Mouse (Mus musculus) spleen, postnatal 4 days (tissue): ENCODE results near the gene Oxsr1.
"Not testable (repeated sequence)": the region's sequence is repeated elsewhere in the genome, so short reads cannot be mapped to it uniquely, and the experiment has no call there.

ENCODE experiments used
- DNase-seq, 2 experiments: peaks; one replicate each; pipeline ENCODE4 v3.0.0; 2022; ENCODE audit warnings: low spot score in 2 of 2

Oxsr1 gene

DNA sequence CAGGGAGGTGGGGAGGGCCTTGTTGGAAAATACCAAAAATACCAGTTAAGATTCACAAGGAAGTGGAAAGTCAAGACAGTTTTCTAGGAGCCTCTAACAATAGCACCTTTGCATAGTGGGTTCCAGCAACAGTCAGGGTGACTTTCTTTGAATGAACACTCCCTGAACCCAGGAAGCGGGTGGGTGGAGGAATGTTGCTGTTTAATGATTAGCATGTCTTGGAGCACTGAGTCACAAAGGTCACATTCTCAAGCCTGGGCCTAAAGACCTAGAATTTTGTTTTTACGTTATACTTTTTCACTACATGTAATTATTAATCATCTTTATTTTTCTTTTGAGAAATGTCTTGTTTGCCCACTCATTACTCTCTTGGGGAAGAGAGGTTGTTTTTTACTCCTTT, 106.9 kb downstream of the Oxsr1 start:
- not testable (repeated sequence) for DNase-seq

DNA sequence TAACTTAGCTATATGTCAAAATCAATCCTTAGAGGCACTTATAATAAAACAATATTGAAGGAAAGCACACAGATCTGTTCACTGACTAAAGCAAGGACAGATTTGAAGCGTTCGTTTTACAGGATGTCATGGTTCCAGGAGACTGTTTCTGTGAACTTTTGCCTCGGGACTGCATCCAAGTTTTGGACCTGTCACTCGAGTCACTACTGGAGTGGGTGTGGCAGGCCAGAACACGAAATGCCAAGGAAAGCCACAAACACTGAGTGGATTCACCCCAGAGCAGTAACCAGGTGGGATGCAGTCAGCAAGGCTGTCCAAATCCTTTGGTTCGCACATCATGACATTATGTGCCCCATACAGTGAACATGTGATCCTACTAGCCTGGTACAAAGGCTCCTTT, 107.6 kb downstream of the Oxsr1 start:
- no peak for DNase-seq

DNA sequence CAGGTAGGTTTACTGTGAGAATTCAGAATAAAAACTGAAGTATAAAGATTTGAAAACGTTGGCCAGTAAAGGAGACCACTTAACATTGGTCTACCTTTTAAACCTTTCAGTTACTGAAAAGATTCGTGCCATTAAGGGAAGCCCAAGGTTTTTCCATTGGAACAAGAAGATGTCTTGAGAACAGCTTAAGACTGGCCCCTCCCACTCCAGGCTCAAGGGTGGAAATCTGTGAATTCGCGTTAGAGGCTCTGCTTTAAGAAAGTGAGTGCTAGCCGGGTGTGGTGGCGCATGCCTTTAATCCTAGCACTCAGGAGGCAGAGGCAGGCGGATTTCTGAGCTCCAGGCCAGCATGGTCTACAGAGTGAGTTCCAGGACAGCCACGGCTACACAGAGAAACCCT, 109.2 kb downstream of the Oxsr1 start:
- no peak for DNase-seq

DNA sequence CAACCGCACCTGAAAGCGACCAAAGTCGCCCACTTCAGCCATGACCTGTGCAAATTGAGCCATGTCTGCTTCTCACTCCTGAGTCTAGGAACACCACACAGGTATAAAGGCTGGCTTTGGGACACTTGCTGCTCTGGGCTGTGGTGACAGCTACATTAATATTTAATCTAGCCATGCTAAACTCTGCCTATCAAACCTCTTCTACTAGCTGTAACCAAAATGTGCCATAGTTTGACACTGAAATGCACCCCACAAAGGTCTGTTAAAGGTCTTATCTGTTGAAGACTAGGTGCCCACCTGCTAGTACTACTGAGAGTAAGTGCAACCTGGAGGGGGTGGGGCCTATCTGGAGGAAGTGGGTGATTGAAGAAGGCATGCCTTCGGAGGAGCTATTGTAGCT, 113.2 kb downstream of the Oxsr1 start, which contains the start of gene Slc22a13:
Gene Slc22a13, minus strand, starts transcription at position 101 of the 400 bp plus-strand sequence.
- DNase-seq = no peak

DNA sequence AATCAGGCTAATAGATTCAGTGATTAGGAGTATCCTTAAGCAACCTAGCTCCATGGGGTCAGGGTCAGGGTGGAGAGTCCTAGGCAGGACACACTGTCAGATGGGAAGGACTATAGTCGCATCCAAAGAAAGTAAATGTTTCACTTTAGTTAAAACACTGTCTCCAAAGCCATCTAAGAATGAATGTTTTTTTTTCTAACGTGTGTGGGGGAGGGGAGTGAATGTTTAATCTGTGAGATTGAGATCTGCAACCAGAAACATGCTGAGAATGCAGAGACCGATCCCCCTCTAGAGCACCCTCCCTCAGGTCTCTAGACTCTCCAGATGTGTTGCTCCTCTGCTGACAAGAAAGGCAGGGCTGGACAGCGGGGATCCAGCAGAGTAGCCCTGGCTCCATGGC, 115.1 kb downstream of the Oxsr1 start:
- no peak for DNase-seq

DNA sequence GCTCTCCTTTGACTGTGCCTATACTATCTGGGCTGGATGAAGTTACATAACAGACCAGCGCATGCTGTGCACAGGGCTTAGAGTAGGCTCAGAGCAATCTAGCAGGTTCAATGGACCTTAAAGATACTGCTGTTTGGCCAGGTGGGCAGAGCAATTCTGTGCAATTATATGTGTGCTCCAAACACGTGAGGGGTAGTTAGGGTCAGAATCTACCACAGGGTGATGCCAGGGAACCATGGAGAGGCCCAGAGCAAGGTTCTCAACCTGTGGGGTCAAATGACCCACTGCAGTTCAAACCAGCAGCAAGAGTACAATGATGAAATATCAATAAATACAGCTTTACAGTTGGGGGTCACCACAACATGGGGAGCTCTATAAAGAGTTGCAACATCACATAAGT, 115.6 kb downstream of the Oxsr1 start:
- no peak for DNase-seq

DNA sequence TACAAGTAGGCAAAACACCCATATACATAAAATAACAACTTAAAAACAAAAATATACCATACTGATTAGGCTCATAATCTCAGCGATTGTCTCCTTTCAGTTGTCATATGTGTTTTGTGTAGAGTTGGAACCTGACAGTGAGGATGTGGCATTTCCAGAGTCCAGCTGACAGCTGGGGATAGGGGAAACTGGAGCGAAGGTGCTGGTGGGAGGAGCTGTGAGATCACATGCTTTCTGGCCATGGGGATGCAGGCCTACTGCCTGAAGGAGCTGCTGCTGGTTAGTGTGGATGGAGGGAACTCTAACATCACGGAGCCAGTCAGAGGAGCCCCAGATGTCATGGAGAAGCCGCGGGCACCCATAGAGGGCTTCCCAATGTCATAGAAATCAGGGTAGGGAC, 116.5 kb downstream of the Oxsr1 start:
- DNase-seq = no peak

DNA sequence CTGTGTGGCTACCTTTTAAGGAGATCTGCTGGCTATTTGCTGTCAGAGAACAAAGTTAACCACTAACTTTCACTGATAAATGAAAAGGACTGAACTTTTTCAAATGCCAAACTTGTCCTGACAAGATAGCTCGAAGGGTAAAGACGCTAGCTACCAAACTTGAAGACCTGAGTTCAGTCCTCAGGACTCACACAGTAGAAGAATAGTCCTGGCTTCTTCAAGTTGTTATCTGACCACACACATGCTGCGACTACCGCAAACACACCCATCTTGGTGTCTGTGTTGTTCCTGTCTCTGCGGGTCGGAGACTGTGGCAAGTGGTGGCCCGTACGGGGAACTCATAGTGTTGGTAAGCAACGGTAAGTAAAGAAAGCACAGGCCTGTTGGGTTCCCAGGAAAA, 118.6 kb downstream of the Oxsr1 start:
- DNase-seq = no peak

DNA sequence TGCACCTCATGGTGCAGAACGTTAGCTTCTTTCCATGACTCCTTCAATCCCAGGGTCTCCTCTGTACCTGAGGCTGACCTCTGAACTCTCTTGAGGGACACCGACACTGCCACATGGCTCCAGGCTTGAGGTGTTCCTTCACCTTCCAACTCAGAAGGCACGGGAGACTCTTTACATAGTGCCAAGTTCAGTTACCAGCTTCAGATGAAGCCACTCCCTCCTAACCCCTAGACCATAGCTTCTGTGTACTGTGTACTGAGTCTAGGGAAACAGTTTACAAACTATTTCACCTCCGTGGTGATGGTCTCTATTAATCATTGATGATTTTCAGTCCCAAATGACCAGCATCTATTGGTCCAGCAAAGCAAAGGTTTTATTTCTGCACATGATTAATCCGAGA, 120.6 kb downstream of the Oxsr1 start:
- DNase-seq = no peak

DNA sequence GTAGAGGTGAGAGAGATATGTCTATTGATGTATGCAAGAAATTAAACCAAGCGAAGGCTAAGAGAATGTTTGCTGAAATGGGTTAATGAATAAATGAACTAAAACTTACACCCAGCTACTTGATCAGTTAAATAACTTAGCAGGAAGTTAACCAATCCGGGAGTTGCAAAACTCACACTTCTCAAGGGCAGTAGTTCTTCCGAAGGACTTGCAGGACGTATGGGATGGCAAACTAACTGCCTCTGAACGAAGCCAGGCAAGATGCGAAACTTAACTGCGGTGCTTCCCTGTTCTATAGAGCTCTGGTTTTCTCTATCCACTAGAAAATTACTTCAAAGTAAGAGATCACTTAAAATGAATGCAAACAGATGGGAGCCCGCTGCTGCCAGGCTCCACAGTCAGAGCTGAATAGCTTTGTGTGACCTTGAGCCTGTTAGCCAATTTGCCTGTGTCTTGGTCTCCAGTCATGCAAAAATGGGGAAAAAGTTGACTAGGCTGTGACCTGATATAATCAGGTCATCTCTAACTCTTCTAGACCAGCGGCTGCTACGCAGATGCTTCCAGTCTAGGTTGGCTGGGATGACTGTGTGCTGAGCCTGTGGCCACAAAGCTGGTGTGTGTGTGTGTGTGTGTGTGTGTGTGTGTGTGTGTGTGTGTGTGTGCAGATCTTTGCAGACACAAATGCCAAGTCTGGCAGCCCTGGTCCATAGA, 122.9 kb downstream of the Oxsr1 start:
- DNase-seq = no peak

DNA sequence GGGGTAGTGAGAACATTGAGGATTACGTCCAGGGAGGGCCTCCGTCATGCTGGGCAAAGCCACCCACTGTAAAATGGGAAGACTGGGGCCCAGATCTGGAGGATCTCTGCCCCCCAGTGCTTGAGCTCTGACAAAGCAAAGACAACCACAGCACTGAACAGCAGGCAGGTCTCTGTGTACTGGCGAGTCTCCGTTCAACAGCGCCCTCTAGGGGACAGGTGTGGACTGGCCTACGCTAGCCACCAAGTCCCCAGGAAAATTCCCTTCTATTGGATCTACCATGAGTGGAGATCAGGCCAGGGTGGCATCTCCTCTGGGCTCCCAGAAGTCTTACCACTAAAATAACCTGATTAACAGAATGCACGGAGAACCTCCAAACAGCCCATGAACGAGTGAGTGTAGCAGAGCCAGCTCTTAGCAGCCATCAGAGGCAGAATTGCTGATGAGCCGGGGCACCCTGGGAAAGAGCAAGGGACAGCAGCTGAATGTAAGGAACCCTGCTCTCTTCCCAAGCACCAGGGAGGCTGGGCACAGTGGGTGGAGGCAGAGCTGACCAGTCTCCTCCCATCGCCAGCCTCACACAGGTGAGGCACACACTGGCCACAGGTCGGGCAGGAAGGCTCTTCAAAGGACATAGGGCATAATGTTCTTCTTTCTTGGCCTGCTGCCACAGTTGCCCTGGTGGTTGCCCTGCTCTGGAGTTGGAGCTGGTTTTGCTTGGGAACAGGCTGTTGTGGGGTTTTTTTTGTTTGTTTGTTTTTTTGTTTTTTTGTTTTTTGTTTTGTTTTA, 129.8 kb downstream of the Oxsr1 start:
- peak; percentile 17 to 67 for DNase-seq
